Mouse (Mus musculus): ENCODE data around the gene 6330409D20Rik.

- TF ChIP-seq CTCF (conservative IDR thresholded peaks at IDR 0.05; ENCODE audit: insufficient read depth, insufficient read length, low read depth, low read length) (no peak), POLR2A (IDR thresholded peaks at IDR 0.05; ENCODE audit: low read depth, low read length) (no peak)
Measured at GRCm38 (mm10) chr2:32751665-32752033, 10.8 kb upstream of the 6330409D20Rik start.
